Mouse (Mus musculus) ovary, adult 10 weeks (tissue): Measurements from ENCODE around the gene Gm10665. TPM values are rescaled to one million over a fixed set of nuclear protein-coding genes. Genes with fewer than 3 reads are reported as not detected.

Source experiments
- polyA plus RNA-seq: library from polyadenylated mRNA; stranded (reverse); fragments of 350-450 nt; fragmentation: Illumina TruSeq; extraction: RNeasy Lipid Tissue Mini Kit (QIAGEN cat#74804); gene quantifications from one replicate; pipeline ENCODE4 v1.2.3, GENCODE M21; 2014

The Gm10665 gene
- not detected for polyA plus RNA-seq

GRCm38 (mm10) chr7:22463975-22464374 lies at the start of gene Gm10665:
Gm10665 (minus strand) TSS chr7:22464075.

DNA sequence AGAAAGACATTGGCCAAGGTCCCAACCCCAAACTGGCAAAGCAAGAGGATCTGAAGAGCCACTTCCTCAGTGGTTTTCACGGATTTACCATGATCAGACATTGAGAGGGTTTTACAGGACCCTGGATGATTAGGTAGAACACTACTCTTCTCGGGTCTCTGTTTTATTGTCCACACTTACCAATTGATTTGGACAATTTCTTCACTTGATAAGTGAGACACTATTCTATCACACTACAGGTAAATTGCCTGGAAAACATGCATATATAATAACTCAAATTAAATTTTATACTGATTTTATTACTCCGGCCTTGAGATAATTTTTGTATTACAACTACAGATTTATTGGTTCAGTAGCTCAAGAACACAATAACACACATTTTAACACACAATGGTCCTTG lies 35.7 kb upstream of the Gm10665 start, which contains the start of gene Vmn1r151:
TSS of gene Vmn1r151 (minus strand) at position 101 of the 400 bp plus-strand sequence.

DNA sequence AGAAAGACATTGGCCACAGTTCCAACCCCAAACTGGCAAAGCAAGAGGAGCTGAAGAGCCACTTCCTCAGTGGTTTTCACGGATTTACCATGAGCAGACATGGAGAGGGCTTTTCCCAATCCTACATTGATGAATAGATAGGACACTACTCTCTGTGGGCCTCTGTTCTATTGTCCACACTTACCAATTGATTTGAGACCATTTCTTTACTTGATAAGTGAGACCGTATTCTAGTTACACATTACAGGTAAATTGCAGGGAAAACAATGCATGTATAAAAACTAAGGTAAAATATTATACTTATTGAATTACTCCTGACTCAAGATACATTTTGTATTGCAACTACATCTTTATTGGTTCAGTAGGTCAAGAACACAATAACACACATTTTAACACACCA lies 25.7 kb downstream of the Gm10665 start, which contains the start of gene Vmn1r149:
TSS of gene Vmn1r149 (minus strand) at position 101 of the 400 bp plus-strand sequence.

GRCm38 (mm10) chr7:22413283-22413682 lies 50.6 kb downstream of the Gm10665 start, which contains the start of gene Vmn1r148:
Vmn1r148 (plus strand) TSS chr7:22413583.

Other genes starting within 250 kb of the Gm10665 start
- not detected for gene Gm8453, start 234.6 kb downstream of the Gm10665 start, polyA plus RNA-seq
- gene Gm4187, start 134.4 kb downstream of the Gm10665 start, polyA plus RNA-seq = not detected
- gene Gm8660, start 93.0 kb downstream of the Gm10665 start, polyA plus RNA-seq = not detected
- gene Vmn1r148, start 50.5 kb downstream of the Gm10665 start, polyA plus RNA-seq = not detected
- gene Vmn1r149, start 25.8 kb downstream of the Gm10665 start, polyA plus RNA-seq = not detected
- gene Vmn1r151, start 35.6 kb upstream of the Gm10665 start, polyA plus RNA-seq = not detected
- not detected for gene Vmn1r152, start 58.9 kb upstream of the Gm10665 start, polyA plus RNA-seq
- not detected for gene Gm8677, start 70.8 kb upstream of the Gm10665 start, polyA plus RNA-seq
- not detected for gene Gm4201, start 101.3 kb upstream of the Gm10665 start, polyA plus RNA-seq
- gene Gm4565, start 124.1 kb upstream of the Gm10665 start, polyA plus RNA-seq = not detected
- not detected for gene Vmn1r155, start 193.9 kb upstream of the Gm10665 start, polyA plus RNA-seq
- not detected for gene Gm8693, start 228.2 kb upstream of the Gm10665 start, polyA plus RNA-seq